Mouse (Mus musculus) CH12.LX (cell line): ENCODE measurements at regions not wholly inside any gene's neighbourhood (a gene's known extent, or its start where the extent isn't known, plus 50 kb on each side); places are given as distances from the start of the nearest gene placed in this dataset.

ENCODE experiments used
- DNase-seq: peaks from one replicate; pipeline ENCODE4 v3.0.0-alpha.2; 2013; ENCODE audit errors: extremely low read depth
- H3K27ac ChIP-seq: 2 replicates; pipeline ENCODE4 v1.5.1; 2012; ENCODE audit warnings: low read depth, mild to moderate bottlenecking, control low read depth, moderate library complexity; ENCODE audit not compliant: insufficient read depth
- H3K27me3 ChIP-seq: replicated peaks from 2 replicates; pipeline ENCODE3; 2012; ENCODE audit warnings: inconsistent platforms
- H3K36me3 ChIP-seq, 2 experiments: replicated peaks in 1 of 2; 2 replicates each; pipeline versions ENCODE3 to v1.6.1; 2012; ENCODE audit warnings: inconsistent platforms in 1 of 2, low read length in 1 of 2, mild to moderate bottlenecking in 1 of 2, mixed read lengths in 1 of 2, moderate library complexity in 1 of 2; ENCODE audit not compliant: control insufficient read depth in 1 of 2, insufficient read depth in 1 of 2
- H3K4me1 ChIP-seq, 2 experiments: 2 replicates each; pipeline ENCODE4 v1.6.1; 2012; ENCODE audit warnings: inconsistent platforms in 1 of 2, moderate library complexity in 1 of 2; ENCODE audit not compliant: insufficient read depth in 2 of 2, control insufficient read depth in 1 of 2
- H3K4me2 ChIP-seq: 2 replicates; pipeline ENCODE4 v1.6.1; 2012; ENCODE audit warnings: low read depth, mild to moderate bottlenecking, control low read depth; ENCODE audit not compliant: poor library complexity, insufficient read depth, severe bottlenecking
- H3K4me3 ChIP-seq, 3 experiments: fragments of 150-350 bp in 1 of 3; sonication (generic) in 1 of 3; replicated peaks in 1 of 3; 2 replicates each; pipeline versions ENCODE3 to v1.5.1; 2011 to 2012; ENCODE audit warnings: low read depth in 2 of 3, low read length in 2 of 3, mild to moderate bottlenecking in 2 of 3, moderate library complexity in 2 of 3, control low read depth in 1 of 3, improper control_type of control experiment in 1 of 3, inconsistent platforms in 1 of 3, mixed read lengths in 1 of 3; ENCODE audit not compliant: poor library complexity in 1 of 3
- H3K79me2 ChIP-seq: replicated peaks from 2 replicates; pipeline ENCODE4 v1.6.1; 2012; ENCODE audit warnings: mild to moderate bottlenecking, moderate library complexity; ENCODE audit not compliant: control insufficient read depth, poor library complexity, insufficient read depth, severe bottlenecking; ENCODE audit errors: extremely low read depth
- H3K9ac ChIP-seq: 2 replicates; pipeline ENCODE4 v1.6.1; 2012; ENCODE audit warnings: low read depth, mild to moderate bottlenecking, control low read depth, moderate library complexity; ENCODE audit not compliant: insufficient read depth
- H3K9me3 ChIP-seq: replicated peaks from 2 replicates; pipeline ENCODE3; 2012; ENCODE audit warnings: low read length, inconsistent platforms, mixed read lengths
- BHLHE40 ChIP-seq: IDR thresholded peaks from 2 replicates; pipeline ENCODE4 v1.6.1; 2011; ENCODE audit warnings: mild to moderate bottlenecking, low read depth, low read length, improper control_type of control experiment
- CHD1 ChIP-seq: IDR thresholded peaks from 2 replicates; pipeline ENCODE4 v1.6.1; 2012; ENCODE audit warnings: low read depth, low read length, improper control_type of control experiment, inconsistent platforms
- CTCF ChIP-seq, 2 experiments: IDR thresholded peaks in 1 of 2; conservative IDR thresholded peaks in 1 of 2; 2 replicates each; pipeline ENCODE4 v1.5.1; 2011 to 2012; ENCODE audit warnings: low read depth in 2 of 2, low read length in 2 of 2, improper control_type of control experiment in 1 of 2, inconsistent platforms in 1 of 2, mild to moderate bottlenecking in 1 of 2, moderate library complexity in 1 of 2
- ELF1 ChIP-seq: IDR thresholded peaks from 2 replicates; pipeline ENCODE4 v1.6.1; 2014; ENCODE audit warnings: low read depth, mild to moderate bottlenecking, inconsistent platforms, low read length, improper control_type of control experiment
- HCFC1 ChIP-seq: IDR thresholded peaks from 2 replicates; pipeline ENCODE4 v1.6.1; 2012; ENCODE audit warnings: low read depth, mild to moderate bottlenecking, inconsistent platforms, low read length, improper control_type of control experiment
- JUND ChIP-seq: conservative IDR thresholded peaks from 2 replicates; pipeline ENCODE4 v1.6.1; 2011; ENCODE audit warnings: low read depth, low read length, improper control_type of control experiment
- MAFK ChIP-seq: IDR thresholded peaks from 2 replicates; pipeline ENCODE4 v1.6.1; 2011; ENCODE audit warnings: low read length, improper control_type of control experiment; ENCODE audit not compliant: insufficient replicate concordance
- MAX ChIP-seq: IDR thresholded peaks from 2 replicates; pipeline ENCODE4 v1.6.1; 2011; ENCODE audit warnings: low read length, improper control_type of control experiment
- PAX5 ChIP-seq: IDR thresholded peaks from 2 replicates; pipeline ENCODE4 v1.6.1; 2012; ENCODE audit warnings: low read length, inconsistent platforms, mixed read lengths
- RAD21 ChIP-seq: IDR thresholded peaks from 2 replicates; pipeline ENCODE4 v1.6.1; 2011; ENCODE audit warnings: low read depth, mild to moderate bottlenecking, low read length, improper control_type of control experiment, moderate library complexity
- SMC3 ChIP-seq: IDR thresholded peaks from 2 replicates; pipeline ENCODE4 v1.6.1; 2011; ENCODE audit warnings: low read depth, low read length, improper control_type of control experiment
- USF2 ChIP-seq: conservative IDR thresholded peaks from 2 replicates; pipeline ENCODE4 v1.6.1; 2011; ENCODE audit warnings: low read depth, low read length, improper control_type of control experiment
- ZC3H11A ChIP-seq: IDR thresholded peaks from 2 replicates; pipeline ENCODE4 v1.6.1; 2012; ENCODE audit warnings: low read depth, mild to moderate bottlenecking, inconsistent platforms, low read length, improper control_type of control experiment
- ZMIZ1 ChIP-seq: IDR thresholded peaks from 2 replicates; pipeline ENCODE4 v1.6.1; 2012; ENCODE audit warnings: low read depth, mild to moderate bottlenecking, inconsistent platforms, low read length, improper control_type of control experiment
- ZNF384 ChIP-seq: IDR thresholded peaks from 2 replicates; pipeline ENCODE4 v1.6.1; 2012; ENCODE audit warnings: low read depth, low read length, improper control_type of control experiment, inconsistent platforms
- dilution Hi-C: fragments of 300-500 bp; cut with MboI; formaldehyde crosslinking; loops from 2 replicates; pipeline ENCODE4 v1.14.3; 2020; ENCODE audit warnings: low sequenced_read_pairs; ENCODE audit not compliant: extremely low pct_unique_long_range_greater_than_20kb, extremely low pct_ligation_motif_present
- in situ Hi-C: fragments of 300-500 bp; cut with MboI; formaldehyde crosslinking; loops from 3 replicates; pipeline ENCODE4 v1.14.3; 2019; ENCODE audit warnings: low sequenced_read_pairs, low pct_ligation_motif_present, low pct_unique_long_range_greater_than_20kb, mixed read lengths

- H3K27me3 ChIP-seq, result no peaks in the 10 kb centered on the region
- no peak overlapping the region for H3K27ac ChIP-seq
- H3K4me1 ChIP-seq, result no peaks in the 10 kb centered on the region; a peak in 1 of 4 replicates
- DNase-seq, result no peak
- dilution Hi-C loops, result no loop called here
- TF ChIP-seq ZMIZ1 (no peak), ZNF384 (no peak), BHLHE40 (no peak), SMC3 (no peak), PAX5 (no peak), JUND (no peak), MAFK (no peak), ELF1 (no peak)
- no peaks in the 10 kb centered on the region for H3K9me3 ChIP-seq
- H3K36me3 ChIP-seq, result no peaks in the 10 kb centered on the region
- H3K79me2 ChIP-seq, result no peaks in the 10 kb centered on the region
- H3K4me3 ChIP-seq, result no peak overlapping the region
- H3K9ac ChIP-seq, result no peak overlapping the region
- in situ Hi-C loops, result no loop called here
- H3K4me2 ChIP-seq, result no peak overlapping the region
Measured at GRCm38 (mm10) chr9:24903706-24904105, 129.6 kb upstream of the Tbx20 start.

GRCm38 (mm10) chr9:24909086-24909979, 135.2 kb upstream of the Tbx20 start:
- H3K4me1 ChIP-seq, result no peaks in the 10 kb centered on the region; a peak in 1 of 4 replicates
- no peak overlapping the region for H3K4me2 ChIP-seq
- no peak for DNase-seq
- no peaks in the 10 kb centered on the region for H3K36me3 ChIP-seq
- H3K9ac ChIP-seq, result no peak overlapping the region
- no peaks in the 10 kb centered on the region for H3K79me2 ChIP-seq
- no peaks in the 10 kb centered on the region for H3K9me3 ChIP-seq
- no peak for TF ChIP-seq MAX
- TF ChIP-seq, all 38 proteins: peak for 0
- Histone ChIP-seq H3K27ac (no peak overlapping the region), H3K4me3 (no peak overlapping the region), H3K27me3 (no peaks in the 10 kb centered on the region)
- dilution Hi-C loops (no loop called here), in situ Hi-C loops (no loop called here)

GRCm38 (mm10) chr9:24910738-24911137, 136.6 kb upstream of the Tbx20 start:
- Histone ChIP-seq H3K9ac (no peak overlapping the region), H3K79me2 (no peaks in the 10 kb centered on the region), H3K36me3 (no peaks in the 10 kb centered on the region), H3K4me2 (no peak overlapping the region), H3K27ac (no peak overlapping the region), H3K9me3 (no peaks in the 10 kb centered on the region), H3K27me3 (no peaks in the 10 kb centered on the region), H3K4me1 (no peaks in the 10 kb centered on the region; a peak in 1 of 4 replicates), H3K4me3 (no peak overlapping the region)
- TF ChIP-seq RAD21, result no peak
- no peak for TF ChIP-seq ZMIZ1
- TF ChIP-seq ZC3H11A, result no peak
- no peak for TF ChIP-seq HCFC1
- no peak for TF ChIP-seq USF2
- TF ChIP-seq CTCF (conservative IDR thresholded peaks at IDR 0.05 in 1 of 2, IDR thresholded peaks at IDR 0.05 in 1 of 2; ENCODE audit: low read depth in 2 of 2, low read length in 2 of 2), result no peak
- TF ChIP-seq CHD1, result no peak
- in situ Hi-C loops (no loop called here), dilution Hi-C loops (no loop called here)
- DNase-seq, result no peak
